Mouse (Mus musculus) retina, postnatal 7 days (tissue): ENCODE measurements around the gene Iqcj.
"Not testable (repeated sequence)": the region's sequence is repeated elsewhere in the genome, so short reads cannot be mapped to it uniquely, and the experiment has no call there.

Experiments used
- DNase-seq: peaks from one replicate; pipeline ENCODE4 v3.0.0-alpha.2; 2012; ENCODE audit warnings: low read depth, low spot score

Iqcj gene

DNA sequence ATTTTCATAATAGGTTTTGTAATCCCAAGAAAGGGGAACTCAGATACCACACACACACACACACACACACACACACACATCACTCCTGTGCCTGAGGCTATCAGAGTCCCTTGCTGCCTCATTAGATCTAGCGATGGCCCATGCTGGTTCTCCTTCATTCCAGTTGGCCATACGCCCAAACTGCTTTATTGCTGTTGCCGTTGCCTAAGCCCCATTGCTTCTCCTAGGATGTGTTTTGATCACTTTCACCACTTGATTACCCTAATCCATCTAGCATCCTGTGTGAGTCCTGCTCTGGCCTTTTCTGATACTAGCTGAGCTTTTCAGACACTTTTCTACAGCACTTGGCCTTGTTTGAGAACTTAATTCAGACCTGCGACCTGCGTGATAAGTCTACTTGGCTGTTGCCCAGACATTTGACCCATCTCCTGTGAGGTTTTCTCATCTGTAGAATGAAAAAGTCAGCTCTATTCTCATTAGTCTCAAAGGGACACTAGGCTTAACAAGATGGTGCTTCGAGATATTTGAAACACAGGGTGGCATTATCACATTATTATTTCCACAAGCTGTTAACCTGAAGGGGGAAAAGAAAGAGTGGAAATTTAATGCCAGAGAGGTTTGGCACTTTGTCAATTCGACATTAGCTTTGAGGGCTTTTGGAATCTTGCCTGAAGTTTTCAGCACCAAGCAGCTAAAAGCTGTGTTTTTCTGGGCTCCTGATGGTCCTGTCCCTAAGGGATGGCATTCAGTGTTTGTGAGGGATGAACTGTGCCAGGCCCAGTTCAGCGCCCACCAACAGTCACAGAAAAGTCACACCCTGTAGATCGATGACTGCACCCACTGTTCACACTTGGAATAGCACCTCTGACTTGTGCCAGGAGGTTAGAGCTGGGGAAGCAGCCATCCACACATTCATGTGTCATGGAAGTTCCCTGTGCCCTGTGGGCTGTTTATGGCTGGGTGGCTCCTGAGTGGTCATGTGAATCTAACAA lies 179.7 kb downstream of the Iqcj start:
- no peak for DNase-seq

DNA sequence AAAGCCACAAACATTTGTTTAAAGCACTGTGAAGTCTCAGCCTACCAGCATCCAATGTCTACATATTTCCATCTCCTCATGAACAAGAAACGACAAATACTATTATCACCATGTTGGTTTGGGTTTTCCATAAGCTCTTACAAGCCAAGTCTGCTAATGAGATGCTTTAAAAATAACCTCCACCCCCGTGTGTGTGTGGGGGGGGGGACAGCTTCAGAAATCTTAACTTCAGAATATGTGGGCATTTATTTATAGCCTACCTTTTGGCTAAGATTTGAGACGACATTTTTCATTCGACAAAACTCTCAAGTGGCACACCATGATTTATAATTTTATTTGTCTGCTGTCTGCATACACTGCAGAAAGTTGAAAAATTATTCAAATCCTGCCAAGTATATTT lies 185.4 kb downstream of the Iqcj start:
- DNase-seq = no peak

DNA sequence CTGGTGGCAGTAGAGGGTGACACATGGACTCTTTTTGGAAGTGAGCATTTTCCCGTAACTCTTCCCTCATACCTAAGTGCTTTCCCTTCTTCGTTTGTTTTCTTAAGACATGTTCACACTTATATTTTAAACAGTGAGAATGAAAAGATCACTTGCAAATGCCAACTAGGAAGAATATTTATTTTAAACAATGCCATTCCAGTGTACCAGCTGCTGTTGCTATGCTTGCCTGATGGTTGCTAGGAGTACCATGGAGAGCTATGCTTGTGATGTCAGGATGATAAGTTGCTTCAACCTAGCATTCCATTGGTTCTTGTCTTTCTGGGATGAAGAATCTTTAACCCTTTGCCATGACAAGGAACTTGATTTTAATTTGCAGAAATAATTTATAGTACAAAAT lies 193.0 kb downstream of the Iqcj start:
- no peak for DNase-seq

DNA sequence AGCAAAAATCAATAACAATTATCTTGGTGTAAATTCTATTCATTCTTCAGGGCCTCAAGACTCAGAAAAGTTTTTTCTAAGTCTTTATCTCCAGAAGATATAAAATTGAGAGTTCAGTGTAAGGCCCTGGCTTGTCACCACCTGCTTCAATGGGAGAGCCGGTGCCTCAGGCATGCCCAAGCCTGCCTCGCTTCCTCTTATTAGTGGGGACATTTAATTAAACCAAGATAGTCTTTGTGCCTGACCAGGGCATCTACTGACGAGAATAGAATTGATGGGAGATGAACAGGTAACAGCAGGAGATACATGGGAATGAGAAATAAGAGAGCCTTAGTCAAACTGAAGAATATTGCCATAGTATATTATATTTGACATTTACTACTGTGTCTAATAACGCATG lies 200.1 kb downstream of the Iqcj start:
- DNase-seq = no peak

DNA sequence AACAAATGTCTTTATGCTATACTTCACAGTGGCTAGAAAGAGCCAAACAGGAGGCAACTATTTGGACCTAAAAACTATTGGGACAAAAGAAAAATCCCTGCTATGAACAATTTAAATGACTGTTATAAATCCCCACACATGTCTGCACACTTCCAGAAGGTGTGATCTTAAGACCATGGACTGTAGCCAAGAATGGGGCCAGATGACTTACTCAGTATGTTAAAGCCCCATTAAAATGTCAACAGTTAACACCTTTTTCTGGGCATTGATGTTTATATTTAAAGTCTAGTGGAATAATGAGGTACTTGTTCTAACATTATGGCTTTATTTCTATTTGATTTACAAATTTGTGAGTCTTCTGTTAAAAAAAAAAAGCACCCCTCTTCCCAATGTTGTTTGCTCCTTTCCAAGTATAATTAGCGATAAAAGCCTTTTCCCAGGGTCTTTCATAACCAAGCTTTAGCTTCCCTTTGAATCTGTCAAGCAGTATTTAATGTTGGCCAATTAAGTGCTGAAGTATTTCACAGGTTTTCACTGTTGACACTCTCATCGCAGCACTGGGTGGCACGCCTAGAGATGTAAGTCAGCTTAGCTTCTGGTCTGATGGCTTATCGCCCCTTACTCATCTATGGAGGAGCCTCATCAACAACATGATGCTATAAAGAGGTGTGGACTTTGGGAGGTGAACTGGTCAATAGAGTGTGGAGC lies 204.9 kb downstream of the Iqcj start:
- no peak for DNase-seq

DNA sequence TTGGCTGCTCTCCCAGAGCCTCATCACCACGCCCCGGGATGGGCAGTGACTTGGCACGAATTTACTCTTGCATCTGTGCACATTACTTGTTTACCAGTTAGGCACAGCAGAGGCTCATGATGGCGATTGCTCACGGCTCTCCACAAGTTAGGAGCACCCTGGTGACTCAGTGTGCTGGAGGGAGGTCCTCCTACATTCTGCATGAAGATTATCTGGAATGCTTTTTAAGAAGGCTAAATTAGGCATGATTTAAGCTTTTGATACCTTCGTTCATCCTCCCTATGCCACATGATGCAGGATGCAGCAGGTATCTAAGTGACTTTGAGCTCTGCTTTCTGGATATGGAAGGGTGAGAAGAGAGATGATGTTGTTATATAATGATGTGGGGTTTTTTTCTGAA lies 207.5 kb downstream of the Iqcj start:
- not testable (repeated sequence) for DNase-seq

DNA sequence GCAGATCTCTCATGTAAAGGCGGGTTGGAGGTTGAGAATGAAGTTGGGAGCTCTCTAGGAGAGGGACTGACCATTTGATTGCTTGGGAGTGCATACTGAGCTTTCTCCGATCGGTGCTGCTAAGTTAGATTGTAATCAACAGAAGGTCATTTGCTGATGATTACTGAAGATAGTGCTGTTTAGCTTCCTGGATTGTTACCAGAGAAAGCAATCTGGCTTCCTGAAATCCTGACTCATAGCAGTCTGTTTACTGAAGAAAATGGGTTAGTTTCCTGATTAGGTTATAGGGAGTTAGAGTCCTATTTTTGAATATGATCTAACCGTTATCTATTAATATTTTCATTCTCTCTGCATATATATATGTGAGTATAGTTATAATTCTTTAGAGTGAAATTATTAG lies 209.3 kb downstream of the Iqcj start:
- DNase-seq = no peak

DNA sequence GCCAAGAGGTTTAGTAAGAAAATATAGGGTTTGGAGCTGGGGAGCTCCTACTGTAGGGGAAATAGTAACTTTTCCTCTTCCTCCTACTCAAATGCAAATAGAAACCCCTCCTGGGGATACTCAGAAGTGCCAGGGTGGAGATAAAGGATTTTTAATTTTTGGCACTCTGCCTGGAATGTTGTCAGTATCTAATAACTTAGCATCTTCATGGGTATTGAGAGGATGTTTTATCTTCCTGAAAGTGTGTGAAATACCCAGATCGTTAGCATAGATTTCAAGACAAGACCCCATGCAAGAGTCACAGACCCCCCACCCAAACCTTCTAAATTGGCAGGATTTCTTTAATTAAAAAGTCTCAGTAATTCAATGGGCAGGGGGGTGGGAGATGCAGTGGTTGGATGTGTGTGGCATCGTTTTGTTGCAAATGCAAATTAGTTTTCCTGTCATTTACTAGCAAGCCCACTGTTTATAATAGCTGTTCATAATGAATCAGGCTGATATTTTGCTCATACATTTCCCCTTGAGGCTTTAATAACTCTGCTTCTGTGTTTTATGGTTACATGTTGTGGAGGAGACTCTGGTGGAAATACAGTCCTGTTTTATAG lies 213.2 kb downstream of the Iqcj start:
- DNase-seq = no peak
